Mouse (Mus musculus): ENCODE measurements at regions not wholly inside any gene's neighbourhood (a gene's known extent, or its start where the extent isn't known, plus 50 kb on each side); places are given as distances from the start of the nearest gene placed in this dataset.
A peak's percentile ranks its signal among the peaks of the same experiment; 100 is the strongest.
"Not testable (repeated sequence)": the region's sequence is repeated elsewhere in the genome, so short reads cannot be mapped to it uniquely, and the experiment has no call there.

GRCm38 (mm10) chr4:35343751-35344150 lies 117.8 kb upstream of the C9orf72 start:
- DNase-seq (ENCODE audit: low spot score in 2 of 2) = no peak

- DNase-seq (ENCODE audit: low spot score in 2 of 2) = no peak
Observed at GRCm38 (mm10) chr4:35331161-35331560, 105.2 kb upstream of the C9orf72 start.

DNA sequence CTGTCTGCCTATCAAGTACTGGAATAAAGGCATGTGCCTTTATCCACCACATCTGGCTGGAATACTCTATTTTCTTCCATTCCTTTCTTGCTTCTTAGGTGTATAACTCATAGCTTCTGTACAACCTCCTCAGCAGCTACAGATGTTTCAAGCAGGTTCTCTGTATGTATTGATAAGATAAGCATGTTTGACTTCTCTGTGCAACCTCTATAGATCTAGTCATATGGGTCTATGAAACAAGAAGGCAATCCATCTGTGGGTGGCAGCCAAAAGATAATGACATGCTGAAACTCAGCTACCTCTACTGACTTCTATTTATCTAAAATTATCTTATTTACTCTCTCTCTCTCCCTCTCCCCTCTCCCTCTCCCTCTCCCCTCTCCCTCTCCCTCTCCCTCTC lies 99.3 kb upstream of the C9orf72 start:
- DNase-seq (ENCODE audit: low spot score in 2 of 2) = no peak

- no peak for DNase-seq (ENCODE audit: low spot score in 2 of 2)
Observed at GRCm38 (mm10) chr4:35322432-35323173, 96.6 kb upstream of the C9orf72 start.

GRCm38 (mm10) chr4:35310396-35310977 lies 84.5 kb upstream of the C9orf72 start:
- peak in 1 of 2 experiments; percentile 9 for DNase-seq (ENCODE audit: low spot score in 2 of 2)

DNA sequence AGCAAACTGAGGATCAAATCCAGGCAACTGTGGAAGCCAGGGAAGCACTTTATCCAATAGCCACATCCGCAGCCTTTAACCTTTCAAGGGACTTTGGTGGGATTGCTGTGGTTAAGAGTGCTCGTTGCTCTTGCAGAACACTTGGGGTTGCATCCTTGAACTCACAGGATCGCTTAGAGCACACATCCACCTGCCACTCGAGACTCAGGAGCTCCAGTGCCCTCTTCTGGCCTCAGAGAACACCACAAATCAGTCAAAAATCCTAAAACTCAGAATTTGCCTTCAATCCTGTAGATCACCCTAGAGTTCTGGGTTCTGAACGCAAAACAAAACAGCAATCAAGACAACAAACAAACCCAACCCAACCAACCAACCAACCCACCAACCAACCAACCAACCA lies 82.2 kb upstream of the C9orf72 start:
- no peak for DNase-seq (ENCODE audit: low spot score in 2 of 2)

- no peak for DNase-seq (ENCODE audit: low spot score in 2 of 2)
Observed at GRCm38 (mm10) chr4:35305210-35305609, 79.2 kb upstream of the C9orf72 start.

DNA sequence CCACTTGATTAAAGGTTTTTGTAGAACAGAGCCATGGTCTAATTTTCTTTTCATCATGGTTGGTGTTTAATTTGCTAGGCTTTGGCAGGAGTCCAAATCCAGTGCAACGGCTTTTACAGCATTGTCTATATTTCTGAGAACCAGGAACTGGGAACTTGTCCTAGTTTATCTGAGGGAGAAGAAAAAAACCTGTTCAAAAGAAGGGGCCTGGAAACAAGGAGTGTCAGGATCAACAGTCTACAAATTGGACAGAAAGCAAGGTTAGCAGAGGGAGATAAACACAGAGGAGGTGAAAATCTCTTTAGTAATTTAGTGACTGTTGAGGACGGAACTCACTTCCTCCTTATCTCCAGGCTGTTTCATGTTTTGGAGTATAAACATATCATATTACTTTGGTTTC lies 74.9 kb upstream of the C9orf72 start:
- DNase-seq (ENCODE audit: low spot score in 2 of 2) = peak in 1 of 2 experiments; percentile 11

DNA sequence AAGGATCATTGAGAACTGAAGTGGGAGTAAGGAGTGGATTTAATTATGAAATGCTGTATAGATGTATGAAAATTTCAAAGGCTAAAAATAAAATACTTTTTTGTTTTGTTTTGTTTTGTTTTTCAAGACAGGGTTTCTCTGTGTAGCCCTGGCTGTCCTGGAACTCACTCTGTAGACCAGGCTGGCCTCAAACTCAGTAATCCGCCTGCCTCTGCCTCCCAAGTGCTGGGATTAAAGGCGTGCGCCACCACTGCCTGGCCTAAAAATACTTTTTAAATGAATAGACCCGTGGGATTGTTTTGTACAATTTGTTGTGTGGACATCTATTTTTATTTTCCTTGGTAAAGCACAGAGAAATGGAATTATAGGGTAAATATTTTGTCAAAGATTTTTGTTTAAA lies 74.4 kb upstream of the C9orf72 start:
- DNase-seq (ENCODE audit: low spot score in 2 of 2) = not testable (repeated sequence)

- DNase-seq (ENCODE audit: low spot score in 2 of 2) = no peak
Observed at GRCm38 (mm10) chr4:35284611-35285010, 58.6 kb upstream of the C9orf72 start.
